Mouse (Mus musculus) fibroblast of lung, adult 2 months (primary cell): ENCODE measurements around the gene Mmrn2.
A peak's percentile ranks its signal among the peaks of the same experiment; 100 is the strongest.

Experiments used
- DNase-seq: peaks from one replicate; pipeline ENCODE4 v3.0.0-alpha.2; 2011; ENCODE audit warnings: low read depth

The Mmrn2 gene

GRCm38 (mm10) chr14:34375415-34375904 lies at the start of gene Mmrn2:
Mmrn2 (plus strand) TSS chr14:34375465.
- DNase-seq = no peak

DNA sequence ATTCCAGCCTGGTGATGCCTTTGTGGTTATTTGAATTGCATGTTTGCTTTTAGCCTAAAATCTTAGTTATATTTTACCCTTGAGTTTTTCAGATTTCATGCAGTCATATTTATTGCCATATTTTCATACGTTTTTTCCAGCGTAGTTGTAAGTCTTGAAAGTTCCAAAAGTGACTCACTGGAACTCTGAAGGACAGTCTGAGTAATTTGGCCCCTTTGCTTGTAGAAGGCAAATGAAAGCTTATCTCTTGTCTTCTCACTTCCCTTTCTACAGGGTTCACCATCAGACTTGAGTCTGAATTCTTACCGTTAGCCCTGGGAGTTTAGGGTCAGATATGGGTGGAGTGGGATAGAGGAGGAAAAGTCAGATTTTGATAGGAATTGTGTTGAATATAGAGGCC lies 48.7 kb upstream of the Mmrn2 start:
- no peak for DNase-seq

GRCm38 (mm10) chr14:34327618-34328017 lies 47.6 kb upstream of the Mmrn2 start:
- no peak for DNase-seq

DNA sequence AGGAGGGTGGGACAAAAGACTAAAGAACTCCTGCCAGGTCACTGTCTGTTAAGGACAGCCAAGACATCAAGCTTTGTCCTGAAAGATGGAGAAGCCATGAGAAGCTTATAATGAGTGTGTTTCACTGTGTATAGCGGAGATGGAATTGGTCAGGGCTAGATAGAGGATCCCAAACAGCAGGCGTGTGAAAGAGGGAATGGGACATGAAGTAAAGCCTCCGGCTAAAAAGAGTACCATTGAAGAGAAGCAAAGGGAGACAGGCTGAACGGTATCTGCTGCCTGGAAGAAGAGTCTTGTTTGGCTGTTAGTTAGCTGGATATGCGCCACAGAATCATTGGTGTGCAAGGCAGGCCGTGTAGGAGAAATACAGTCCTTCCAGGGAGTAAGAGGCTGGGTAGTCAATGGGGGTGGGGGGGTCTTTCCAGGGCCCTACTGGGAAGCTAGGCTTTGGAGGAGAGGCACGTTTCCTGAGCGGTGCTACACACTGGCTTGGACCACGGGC lies 44.6 kb upstream of the Mmrn2 start:
- DNase-seq = no peak

DNA sequence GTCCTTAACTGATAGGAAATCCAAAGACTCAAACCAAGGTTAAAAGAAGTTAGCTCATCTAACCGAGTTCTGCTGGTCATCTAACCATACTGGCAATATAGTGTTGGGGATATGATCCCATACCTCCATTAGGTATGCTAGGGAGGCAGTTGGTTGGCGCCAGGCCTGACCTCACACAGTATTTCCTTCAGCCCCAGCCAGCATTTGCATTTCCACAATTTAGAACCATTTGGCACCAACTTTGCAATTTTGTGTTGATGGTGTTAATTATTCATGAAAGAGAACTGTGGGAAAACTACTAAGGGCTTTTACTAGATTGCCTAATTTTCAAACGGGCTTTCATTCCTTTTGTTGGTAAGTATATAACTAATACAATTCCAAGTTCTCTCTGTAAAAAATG lies 43.4 kb upstream of the Mmrn2 start:
- no peak for DNase-seq

GRCm38 (mm10) chr14:34332476-34332875 lies 42.8 kb upstream of the Mmrn2 start:
- DNase-seq = no peak

- no peak for DNase-seq
These were observed 35.8 kb upstream of the Mmrn2 start for GRCm38 (mm10) chr14:34339446-34339845.

DNA sequence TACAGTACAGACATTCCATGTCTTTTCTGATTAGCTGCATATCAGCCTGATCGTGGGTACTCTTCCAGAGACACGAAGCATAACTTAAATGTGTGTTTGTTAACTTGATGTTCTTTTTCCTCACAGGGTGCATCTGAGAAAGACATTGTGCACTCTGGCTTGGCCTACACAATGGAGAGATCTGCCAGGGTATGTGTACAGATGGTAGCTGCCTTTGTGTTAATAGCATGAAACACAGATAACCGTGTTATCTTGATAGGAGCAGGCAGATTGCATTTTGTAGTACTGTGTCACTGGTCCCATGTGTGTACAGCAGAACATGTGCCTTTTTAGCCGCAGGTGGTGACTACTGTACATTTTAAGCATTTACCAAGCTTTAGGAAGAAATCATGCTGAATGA lies 33.3 kb upstream of the Mmrn2 start:
- no peak for DNase-seq

DNA sequence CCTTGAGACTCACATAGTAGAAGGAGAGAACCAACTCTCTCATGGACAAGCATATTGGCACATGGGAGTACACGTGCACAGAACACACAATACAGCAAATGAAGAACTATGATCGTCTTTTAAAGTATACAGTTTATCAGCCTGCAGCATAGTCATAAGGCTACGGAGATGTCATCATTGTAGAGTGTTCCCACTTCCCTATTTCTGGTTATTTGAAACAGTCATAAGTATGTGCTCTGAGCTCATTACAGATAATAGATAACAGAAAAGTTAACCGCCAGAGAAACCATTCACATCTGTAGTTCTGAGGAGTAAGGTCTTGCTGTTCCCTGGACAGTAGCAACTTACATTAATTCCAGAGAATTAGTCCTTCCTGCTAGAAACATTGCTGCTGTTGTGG lies 32.2 kb upstream of the Mmrn2 start:
- no peak for DNase-seq

DNA sequence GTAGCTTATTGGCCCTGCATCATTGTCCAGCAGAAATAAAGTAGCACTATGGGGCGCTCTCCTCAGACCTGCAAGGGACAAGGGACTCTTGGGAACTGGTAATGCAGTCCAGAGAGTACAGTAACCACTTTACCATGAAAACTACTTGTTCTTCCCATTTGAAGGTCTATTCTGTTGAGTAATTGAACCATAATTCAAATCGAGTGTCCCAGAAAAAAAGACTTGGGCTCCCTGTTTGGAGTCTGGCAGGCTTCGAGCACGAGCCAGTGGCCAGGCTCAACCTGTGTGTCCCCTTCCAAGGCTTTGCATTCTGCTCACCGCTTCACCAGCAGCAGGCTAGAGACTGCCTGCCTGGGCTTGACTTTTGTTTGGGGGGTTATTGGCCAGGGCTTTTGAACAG lies 30.9 kb upstream of the Mmrn2 start:
- no peak for DNase-seq

DNA sequence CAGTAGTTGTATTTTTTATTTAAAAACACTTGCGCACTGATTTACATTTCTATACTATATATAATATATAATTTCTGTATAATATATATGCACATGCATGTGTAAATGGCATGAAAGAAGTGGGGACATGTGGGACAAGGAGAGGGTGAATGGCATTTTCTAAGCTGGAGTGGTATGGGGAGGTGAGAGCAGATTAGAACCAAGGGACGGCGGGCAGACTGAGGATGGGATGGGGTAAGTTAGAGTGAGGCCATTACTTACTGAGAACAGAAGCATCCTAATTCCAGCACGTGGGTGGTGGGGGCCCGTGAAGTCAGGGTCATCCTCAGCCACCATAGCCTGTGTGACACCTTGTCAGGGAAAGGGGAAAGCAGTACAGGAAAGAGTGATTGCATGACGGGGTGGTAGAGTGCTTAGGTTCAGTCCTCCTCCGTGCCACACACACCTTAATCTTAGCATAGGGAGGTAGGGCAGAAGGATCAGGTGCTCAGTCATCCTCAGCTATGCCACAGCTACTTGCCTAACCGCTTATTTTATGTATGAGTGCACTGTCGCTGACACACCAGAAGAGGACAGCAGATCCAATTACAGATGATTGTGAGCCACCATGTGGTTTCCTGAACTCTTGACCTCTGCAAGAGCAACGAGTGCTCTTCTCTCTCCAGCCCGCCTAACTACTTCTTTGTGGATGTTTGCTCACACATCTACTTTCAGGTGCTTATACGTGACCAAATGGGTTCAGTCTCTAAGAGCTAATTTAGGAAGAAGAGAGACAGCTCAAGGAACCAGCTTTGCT lies 29.3 kb upstream of the Mmrn2 start:
- DNase-seq = no peak

DNA sequence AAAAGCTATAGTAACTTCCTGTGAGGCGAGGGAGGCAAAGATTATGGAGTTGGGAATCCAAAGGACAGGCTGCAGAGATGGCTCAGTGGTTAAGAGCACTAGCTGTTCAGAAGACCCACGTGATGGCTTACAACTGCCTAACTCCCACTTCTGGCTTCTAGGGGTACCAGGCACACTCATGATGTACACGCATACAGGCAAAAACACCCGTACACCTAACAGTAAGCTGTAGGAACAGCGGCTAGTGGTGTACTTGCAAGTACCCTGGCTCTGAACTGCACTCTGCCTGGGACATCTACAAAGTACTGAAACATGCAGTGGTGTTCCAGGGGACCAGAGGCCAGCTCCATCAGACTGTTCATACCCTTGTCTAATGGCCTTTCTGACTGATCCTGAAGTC lies 28.2 kb upstream of the Mmrn2 start:
- DNase-seq = no peak

- no peak for DNase-seq
These were observed 27.0 kb upstream of the Mmrn2 start for GRCm38 (mm10) chr14:34348301-34348700.

DNA sequence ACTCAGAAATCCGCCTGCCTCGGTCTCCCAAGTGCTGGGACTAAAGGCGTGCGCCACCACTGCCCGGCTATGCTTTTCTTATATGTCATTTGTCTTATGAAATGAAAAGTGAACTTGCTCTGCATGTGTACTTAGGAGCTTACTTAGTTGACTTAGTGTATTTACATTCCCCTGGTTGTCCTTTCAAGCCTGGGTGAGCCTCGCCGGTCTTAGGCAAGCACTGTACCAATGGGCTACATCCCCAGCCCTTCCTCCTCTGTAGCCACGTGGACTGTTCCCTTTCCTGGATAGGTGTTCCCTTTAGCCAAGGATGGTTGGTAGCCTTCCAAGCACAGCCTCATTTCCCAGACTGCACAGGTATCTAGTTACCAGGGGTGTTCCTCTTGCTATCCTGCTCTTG lies 26.3 kb upstream of the Mmrn2 start:
- DNase-seq = no peak

GRCm38 (mm10) chr14:34351660-34352059 lies 23.6 kb upstream of the Mmrn2 start:
- DNase-seq = no peak

DNA sequence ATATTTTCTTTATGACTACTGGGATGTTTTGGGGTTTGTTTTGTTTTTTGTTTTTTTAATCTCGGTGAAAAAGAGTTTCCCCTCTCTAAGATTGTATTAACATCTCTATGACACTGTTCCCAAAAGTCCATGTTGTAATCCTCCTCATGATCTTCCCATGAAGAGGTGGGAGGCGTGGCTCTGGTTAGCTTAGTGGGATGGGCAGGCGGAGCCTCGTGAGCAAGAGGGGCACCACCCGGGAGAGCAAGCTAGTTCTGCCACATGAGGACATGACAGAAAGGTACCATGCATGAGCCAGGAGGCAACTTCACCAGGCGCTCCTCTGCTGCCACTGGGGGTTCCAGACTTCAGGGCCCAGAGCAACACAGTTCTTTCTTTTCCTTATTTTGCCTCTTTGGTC lies 22.7 kb upstream of the Mmrn2 start:
- no peak for DNase-seq

- no peak for DNase-seq
These were observed 21.9 kb upstream of the Mmrn2 start for GRCm38 (mm10) chr14:34353326-34353725.

GRCm38 (mm10) chr14:34354456-34354855 lies 20.8 kb upstream of the Mmrn2 start:
- no peak for DNase-seq

DNA sequence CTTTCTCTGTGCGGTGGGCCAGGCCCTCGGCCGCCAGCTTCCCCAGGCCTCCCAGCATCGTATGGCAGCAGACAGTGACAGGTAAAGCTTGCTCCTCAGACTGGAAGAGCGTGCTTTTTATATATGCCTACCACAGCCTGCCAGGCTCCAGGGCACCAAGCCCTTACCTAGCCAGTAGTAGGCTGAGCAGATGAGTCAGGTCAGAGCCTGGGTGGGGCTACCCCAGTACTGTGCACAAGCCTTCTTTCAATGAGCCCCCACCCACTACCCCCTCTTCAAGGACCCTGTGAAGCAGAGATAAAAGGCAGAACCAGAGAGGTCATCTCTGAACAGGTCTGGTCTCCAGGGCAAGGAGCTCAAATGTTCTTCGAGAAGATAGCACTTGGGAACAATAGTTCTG lies 20.0 kb upstream of the Mmrn2 start, which contains the start of gene Fam25c:
TSS of gene Fam25c (minus strand) at position 133 of the 400 bp plus-strand sequence.
- no peak for DNase-seq

GRCm38 (mm10) chr14:34357671-34358455 lies 17.4 kb upstream of the Mmrn2 start:
- peak; percentile 86 for DNase-seq

DNA sequence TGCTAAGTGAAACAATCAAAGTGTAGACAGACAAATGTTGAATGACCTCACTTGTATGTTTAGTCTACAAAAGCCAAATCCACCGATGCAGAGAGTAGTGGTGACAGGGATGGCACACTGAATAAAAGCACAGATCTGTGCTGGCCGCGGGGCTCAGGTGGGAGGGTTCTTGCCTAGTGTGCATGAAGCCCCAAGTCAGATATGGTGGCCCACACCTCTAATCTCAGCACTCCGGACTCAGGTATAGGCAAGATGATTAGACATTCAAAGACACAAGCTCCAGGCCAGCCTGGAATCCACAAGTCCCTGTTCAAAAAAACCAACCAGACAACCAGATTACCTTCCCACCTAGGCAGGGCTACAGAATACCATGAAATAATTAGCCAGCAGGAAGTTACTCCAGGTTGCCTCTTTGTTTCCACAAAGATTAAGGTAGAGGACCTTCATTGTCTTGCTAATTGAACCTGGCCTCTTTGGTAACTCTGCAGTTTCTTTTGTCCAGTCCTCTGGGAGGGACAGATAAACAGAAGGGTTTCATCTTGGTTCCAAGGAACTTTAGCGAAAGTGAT lies 15.5 kb upstream of the Mmrn2 start:
- DNase-seq = no peak

DNA sequence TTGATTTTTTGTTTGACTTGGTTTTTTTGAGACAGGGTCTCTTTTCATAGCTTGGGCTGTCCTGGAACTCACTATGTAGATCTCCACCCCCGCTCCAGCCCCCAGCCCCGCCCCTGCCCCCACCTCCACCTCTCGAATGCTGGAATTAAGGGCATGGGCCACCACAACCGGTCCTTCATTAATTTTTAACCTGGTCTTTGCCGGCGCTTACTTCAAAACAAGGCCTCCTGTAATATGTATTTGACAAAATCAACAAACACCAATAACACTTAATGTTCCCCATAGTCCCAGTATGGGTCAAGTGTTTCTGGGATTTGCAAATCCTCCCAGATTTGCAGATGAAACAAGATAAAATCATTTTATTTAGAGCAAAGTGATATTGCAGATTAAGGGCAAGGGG lies 15.0 kb upstream of the Mmrn2 start:
- DNase-seq = no peak

- DNase-seq = no peak
These were observed 13.1 kb upstream of the Mmrn2 start for GRCm38 (mm10) chr14:34362135-34362534.
